Mouse (Mus musculus): ENCODE results near the gene Apaf1.

Apaf1 gene

GRCm38 (mm10) chr10:90983046-90983445 lies 99.5 kb downstream of the Apaf1 start:
- in situ Hi-C loops (cut with MboI, MseI) = loop anchor here (10.0 kb wide), 1 partner anchor 1052 kb away; no protein-coding TSS in a partner anchor

GRCm38 (mm10) chr10:90981811-90982210 lies 100.8 kb downstream of the Apaf1 start:
- in situ Hi-C loops (cut with MboI, MseI) = loop anchor here (10.0 kb wide), 1 partner anchor 1053 kb away; no protein-coding TSS in a partner anchor

- in situ Hi-C loops (cut with MboI, MseI) = no loop called here
Observed at GRCm38 (mm10) chr10:90974491-90974890, 108.1 kb downstream of the Apaf1 start.

GRCm38 (mm10) chr10:90974084-90974483 lies 108.5 kb downstream of the Apaf1 start:
- in situ Hi-C loops (cut with MboI, MseI) = no loop called here

GRCm38 (mm10) chr10:90970560-90970959 lies 112.0 kb downstream of the Apaf1 start:
- in situ Hi-C loops (cut with MboI, MseI) = no loop called here

- in situ Hi-C loops (cut with MboI, MseI) = no loop called here
Observed at GRCm38 (mm10) chr10:90969355-90970174, 113.0 kb downstream of the Apaf1 start.

GRCm38 (mm10) chr10:90968247-90968646 lies 114.3 kb downstream of the Apaf1 start:
- in situ Hi-C loops (cut with MboI, MseI) = no loop called here

- in situ Hi-C loops (cut with MboI, MseI) = no loop called here
Observed at GRCm38 (mm10) chr10:90966821-90967220, 115.7 kb downstream of the Apaf1 start.

- in situ Hi-C loops (cut with MboI, MseI) = no loop called here
Observed at GRCm38 (mm10) chr10:90965671-90966315, 116.8 kb downstream of the Apaf1 start.

- in situ Hi-C loops (cut with MboI, MseI) = no loop called here
Observed at GRCm38 (mm10) chr10:90964511-90964910, 118.1 kb downstream of the Apaf1 start.

GRCm38 (mm10) chr10:90960374-90960773 lies 122.2 kb downstream of the Apaf1 start:
- in situ Hi-C loops (cut with MboI, MseI) = no loop called here

- in situ Hi-C loops (cut with MboI, MseI) = no loop called here
Observed at GRCm38 (mm10) chr10:90953821-90954220, 128.7 kb downstream of the Apaf1 start.

GRCm38 (mm10) chr10:90953103-90953709 lies 129.4 kb downstream of the Apaf1 start:
- in situ Hi-C loops (cut with MboI, MseI) = no loop called here

GRCm38 (mm10) chr10:90947608-90948373 lies 134.8 kb downstream of the Apaf1 start:
- in situ Hi-C loops (cut with MboI, MseI) = no loop called here

GRCm38 (mm10) chr10:90947043-90947442 lies 135.5 kb downstream of the Apaf1 start:
- in situ Hi-C loops (cut with MboI, MseI) = no loop called here

- in situ Hi-C loops (cut with MboI, MseI) = no loop called here
Observed at GRCm38 (mm10) chr10:90942001-90942700, 140.4 kb downstream of the Apaf1 start.

- in situ Hi-C loops (cut with MboI, MseI) = no loop called here
Observed at GRCm38 (mm10) chr10:90940521-90941520, 141.7 kb downstream of the Apaf1 start.

Measured in T-helper 2 cell (primary cell).